Mouse (Mus musculus): ENCODE measurements around the gene Ptpn18. TPM values are rescaled to one million over a fixed set of nuclear protein-coding genes. Genes with fewer than 3 reads are reported as not detected.
A peak's percentile ranks its signal among the peaks of the same experiment; 100 is the strongest.
"Not testable (repeated sequence)": the region's sequence is repeated elsewhere in the genome, so short reads cannot be mapped to it uniquely, and the experiment has no call there.

Ptpn18 gene
- polyA plus RNA-seq, 1 experiment: 1.5 TPM

GRCm38 (mm10) chr1:34434660-34435160 is 24.9 kb upstream of the Ptpn18 start:
- no peak for TF ChIP-seq TAL1 (IDR thresholded peaks at IDR 0.05; ENCODE audit: low read length)
- no peak for TF ChIP-seq GATA1 (IDR thresholded peaks at IDR 0.05; ENCODE audit: low read length)
- Histone ChIP-seq H3K4me1 (ENCODE audit: control insufficient read depth) (peaks cover 40% of the 10 kb centered on the region), H3K4me3 (replicated peaks) (peak overlapping the region; percentile 66), H3K27me3 (ENCODE audit: control insufficient read depth) (no peaks in the 10 kb centered on the region; the same call in 1 of the 2 replicates), H3K9me3 (ENCODE audit: control insufficient read depth, low read length) (peaks cover 28% of the 10 kb centered on the region), H3K36me3 (ENCODE audit: control insufficient read depth) (peaks cover 5% of the 10 kb centered on the region)

DNA sequence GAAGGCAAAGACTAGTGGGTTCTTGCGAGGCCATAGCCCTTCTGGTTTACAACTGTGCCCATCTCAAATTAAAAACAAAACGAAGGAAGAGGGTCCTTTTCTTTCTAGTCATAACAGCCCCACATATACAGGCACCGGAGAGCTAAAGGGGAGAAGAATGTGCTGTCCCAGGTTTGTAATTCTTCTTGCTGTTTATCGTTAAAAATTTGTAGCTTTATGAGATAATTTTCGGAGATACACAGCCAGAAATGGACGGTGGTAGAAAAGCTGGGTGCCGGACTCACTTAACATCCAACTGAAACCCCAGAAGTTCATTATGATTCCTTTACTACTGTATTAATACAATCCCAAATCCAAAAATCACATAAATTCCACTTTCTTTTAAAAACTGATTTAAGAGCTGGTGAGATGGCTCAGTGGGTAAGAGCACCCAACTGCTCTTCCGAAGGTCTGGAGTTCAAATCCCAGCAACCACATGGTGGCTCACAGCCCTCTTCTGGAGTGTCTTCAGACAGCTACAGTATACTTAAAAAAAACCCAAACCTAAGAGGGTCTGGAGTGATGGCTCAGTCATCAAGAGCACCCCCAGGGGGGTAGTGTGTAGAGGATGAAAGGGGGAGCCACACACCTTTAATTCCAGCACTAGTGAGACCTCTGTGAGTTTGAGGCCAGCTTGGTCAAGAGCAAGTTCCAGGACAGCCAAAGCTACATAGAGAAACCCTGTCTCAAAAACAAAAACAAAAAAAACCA is 24.0 kb upstream of the Ptpn18 start:
- peaks cover 21% of the 10 kb centered on the region for H3K9me3 ChIP-seq (ENCODE audit: control insufficient read depth, low read length)
- peaks cover 47% of the 10 kb centered on the region for H3K4me1 ChIP-seq (ENCODE audit: control insufficient read depth)
- peak overlapping the region; percentile 66 for H3K4me3 ChIP-seq (replicated peaks)
- no peaks in the 10 kb centered on the region; the same call in 1 of the 2 replicates for H3K27me3 ChIP-seq (ENCODE audit: control insufficient read depth)
- TF ChIP-seq TAL1 (IDR thresholded peaks at IDR 0.05; ENCODE audit: low read length) (no peak), GATA1 (IDR thresholded peaks at IDR 0.05; ENCODE audit: low read length) (no peak)
- H3K36me3 ChIP-seq (ENCODE audit: control insufficient read depth): peaks cover 5% of the 10 kb centered on the region

GRCm38 (mm10) chr1:34436374-34436773 is 23.2 kb upstream of the Ptpn18 start:
- Histone ChIP-seq H3K4me1 (ENCODE audit: control insufficient read depth) (peaks cover 54% of the 10 kb centered on the region), H3K36me3 (ENCODE audit: control insufficient read depth) (peaks cover 7% of the 10 kb centered on the region), H3K9me3 (ENCODE audit: control insufficient read depth, low read length) (peaks cover 14% of the 10 kb centered on the region), H3K4me3 (replicated peaks) (no peak overlapping the region), H3K27me3 (ENCODE audit: control insufficient read depth) (no peaks in the 10 kb centered on the region; the same call in 1 of the 2 replicates)
- TF ChIP-seq TAL1 (IDR thresholded peaks at IDR 0.05; ENCODE audit: low read length) (no peak), GATA1 (IDR thresholded peaks at IDR 0.05; ENCODE audit: low read length) (no peak)

DNA sequence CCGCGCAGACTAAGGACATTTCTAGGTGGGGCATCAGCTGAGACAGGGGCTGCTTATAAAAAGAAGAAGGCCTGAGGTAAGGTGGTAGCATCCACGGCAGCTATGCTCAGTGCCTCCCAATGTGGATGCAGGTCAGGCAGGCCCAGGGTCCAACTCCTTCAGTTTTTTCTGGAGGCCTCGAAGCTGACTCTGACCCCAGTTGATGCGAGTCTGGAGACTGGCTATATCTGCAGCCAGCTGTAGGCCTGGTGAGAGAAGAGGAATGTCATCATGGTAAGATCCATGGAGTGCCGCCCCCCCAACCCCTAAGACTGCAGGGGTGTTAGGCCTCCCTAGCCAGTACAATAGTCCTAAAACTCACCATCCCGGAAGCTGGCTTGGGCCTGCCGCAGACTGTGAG is 22.2 kb upstream of the Ptpn18 start:
- not testable (repeated sequence) for H3K27me3 ChIP-seq (ENCODE audit: control insufficient read depth); H3K4me3 ChIP-seq (replicated peaks); H3K9me3 ChIP-seq (ENCODE audit: control insufficient read depth, low read length)
- Histone ChIP-seq H3K4me1 (ENCODE audit: control insufficient read depth) (peaks cover 58% of the 10 kb centered on the region), H3K36me3 (ENCODE audit: control insufficient read depth) (peaks cover 14% of the 10 kb centered on the region)

DNA sequence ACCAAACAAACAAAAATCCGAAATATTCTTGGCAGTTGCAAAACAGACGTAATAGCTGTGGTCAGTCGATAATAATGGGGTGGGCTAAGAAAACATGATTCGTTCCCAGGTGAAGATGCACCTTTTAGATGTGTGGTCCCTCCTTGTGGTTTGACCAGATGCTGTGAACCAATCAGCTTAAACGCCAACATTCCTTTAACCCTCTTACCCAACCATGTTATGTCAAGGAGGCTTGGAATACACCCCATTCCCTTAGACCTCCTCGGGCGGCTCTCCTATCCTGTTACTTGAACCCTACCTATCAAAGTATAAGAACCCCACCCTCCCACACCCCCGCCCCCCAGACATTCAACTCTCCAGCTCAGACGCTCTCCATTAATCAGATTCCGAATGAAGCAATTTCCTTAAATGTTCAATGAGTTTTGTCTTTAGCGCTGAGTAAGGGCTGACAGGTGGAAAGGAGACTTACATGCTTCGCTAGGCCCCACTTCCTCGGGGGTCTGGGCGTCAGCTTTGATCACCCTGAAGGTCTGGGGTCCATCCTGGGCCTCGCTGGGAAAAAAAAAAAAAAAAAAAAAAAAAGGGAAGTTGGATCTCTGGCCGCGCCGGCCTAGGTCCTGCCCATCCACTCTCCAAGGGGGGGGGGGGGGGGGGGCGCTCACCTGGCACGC is 21.0 kb upstream of the Ptpn18 start:
- Histone ChIP-seq H3K9me3 (ENCODE audit: control insufficient read depth, low read length) (no peaks in the 10 kb centered on the region), H3K4me3 (replicated peaks) (peak overlapping the region; percentile 90), H3K36me3 (ENCODE audit: control insufficient read depth) (peaks cover 25% of the 10 kb centered on the region), H3K27me3 (ENCODE audit: control insufficient read depth) (no peaks in the 10 kb centered on the region), H3K4me1 (ENCODE audit: control insufficient read depth) (peaks cover 50% of the 10 kb centered on the region)
- TF ChIP-seq TAL1 (IDR thresholded peaks at IDR 0.05; ENCODE audit: low read length): no peak
- no peak for TF ChIP-seq GATA1 (IDR thresholded peaks at IDR 0.05; ENCODE audit: low read length)

DNA sequence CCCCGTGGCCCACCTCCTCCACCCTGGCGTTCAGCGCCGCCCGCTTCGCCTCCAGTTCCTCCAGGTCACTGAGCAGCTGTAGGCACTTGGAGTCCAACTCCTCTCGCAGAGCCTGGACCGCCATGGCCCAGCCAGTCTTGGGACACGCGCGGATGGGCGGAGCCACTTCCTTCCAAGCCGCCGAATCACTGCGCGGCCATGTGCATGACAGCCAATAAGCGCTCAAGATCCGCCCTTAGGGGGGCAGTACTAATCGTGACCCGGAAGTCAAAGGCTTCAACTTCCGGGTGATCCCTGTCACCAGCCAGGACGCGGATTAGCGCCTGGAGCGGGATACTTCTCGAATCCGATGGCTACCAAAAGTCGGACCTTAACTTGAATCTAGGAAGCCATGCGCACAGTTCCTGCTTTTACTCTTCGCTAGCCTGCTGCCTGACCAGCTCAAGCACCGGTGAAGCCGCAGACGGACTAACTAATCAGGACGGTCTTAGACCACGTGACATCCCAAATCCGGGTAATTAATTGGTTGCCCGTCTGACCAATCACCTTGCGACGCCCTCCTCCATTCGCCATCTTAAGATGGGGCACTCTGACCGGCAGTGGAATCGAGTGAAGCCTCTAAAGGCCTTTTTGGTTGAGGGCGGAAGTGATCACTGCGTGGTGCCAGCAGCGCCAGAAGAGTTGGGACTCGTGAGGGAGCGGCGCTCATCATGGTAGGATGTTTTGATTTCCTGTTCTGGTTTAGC is 20.2 kb upstream of the Ptpn18 start, which contains the start of the genes Ccdc115 and Imp4:
Gene Ccdc115, minus strand, starts transcription at position 458 of the 746 bp plus-strand sequence.
Gene Imp4, plus strand, starts transcription at position 637 of the 746 bp plus-strand sequence.
- TF ChIP-seq TAL1 (IDR thresholded peaks at IDR 0.05; ENCODE audit: low read length): no peak
- no peak for TF ChIP-seq GATA1 (IDR thresholded peaks at IDR 0.05; ENCODE audit: low read length)
- H3K27me3 ChIP-seq (ENCODE audit: control insufficient read depth): no peaks in the 10 kb centered on the region
- H3K4me1 ChIP-seq (ENCODE audit: control insufficient read depth): peaks cover 43% of the 10 kb centered on the region
- peaks cover 34% of the 10 kb centered on the region for H3K36me3 ChIP-seq (ENCODE audit: control insufficient read depth)
- no peaks in the 10 kb centered on the region for H3K9me3 ChIP-seq (ENCODE audit: control insufficient read depth, low read length)
- peak within 1 kb of the TSS; percentile 90 for H3K4me3 ChIP-seq (replicated peaks)

GRCm38 (mm10) chr1:34439961-34440630 is 19.5 kb upstream of the Ptpn18 start:
- Histone ChIP-seq H3K27me3 (ENCODE audit: control insufficient read depth) (no peaks in the 10 kb centered on the region), H3K4me1 (ENCODE audit: control insufficient read depth) (peaks cover 38% of the 10 kb centered on the region), H3K36me3 (ENCODE audit: control insufficient read depth) (peaks cover 41% of the 10 kb centered on the region), H3K9me3 (ENCODE audit: control insufficient read depth, low read length) (no peaks in the 10 kb centered on the region), H3K4me3 (replicated peaks) (peak overlapping the region; percentile 90)
- TF ChIP-seq GATA1 (IDR thresholded peaks at IDR 0.05; ENCODE audit: low read length) (no peak), TAL1 (IDR thresholded peaks at IDR 0.05; ENCODE audit: low read length) (no peak)

DNA sequence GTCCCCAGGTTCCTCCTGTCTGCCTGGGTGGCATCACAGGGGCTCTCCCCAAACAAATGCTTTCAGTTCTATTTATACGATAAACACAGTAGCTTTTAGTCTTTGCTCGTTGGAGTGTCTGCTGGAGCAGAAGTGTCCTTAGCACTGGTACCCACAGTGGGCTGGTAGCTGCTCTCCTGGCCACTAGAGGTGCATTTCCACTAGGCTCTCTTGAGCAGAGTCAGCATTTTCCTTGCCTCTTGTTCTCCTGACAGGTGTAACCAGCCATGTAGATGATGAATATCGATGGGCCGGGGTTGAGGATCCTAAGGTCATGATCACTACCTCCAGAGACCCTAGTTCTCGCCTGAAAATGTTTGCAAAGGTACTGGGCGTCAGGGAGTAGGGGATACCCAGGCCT is 16.4 kb upstream of the Ptpn18 start:
- Histone ChIP-seq H3K4me1 (ENCODE audit: control insufficient read depth) (peaks cover 27% of the 10 kb centered on the region), H3K27me3 (ENCODE audit: control insufficient read depth) (no peaks in the 10 kb centered on the region), H3K36me3 (ENCODE audit: control insufficient read depth) (peaks cover 52% of the 10 kb centered on the region), H3K9me3 (ENCODE audit: control insufficient read depth, low read length) (no peaks in the 10 kb centered on the region), H3K4me3 (replicated peaks) (no peak overlapping the region)
- no peak for TF ChIP-seq GATA1 (IDR thresholded peaks at IDR 0.05; ENCODE audit: low read length)
- TF ChIP-seq TAL1 (IDR thresholded peaks at IDR 0.05; ENCODE audit: low read length): no peak

All from erythroblast, embryonic 14.5 days (primary cell).